Mouse (Mus musculus): ENCODE data around the gene Erv3.

Erv3 gene

DNA sequence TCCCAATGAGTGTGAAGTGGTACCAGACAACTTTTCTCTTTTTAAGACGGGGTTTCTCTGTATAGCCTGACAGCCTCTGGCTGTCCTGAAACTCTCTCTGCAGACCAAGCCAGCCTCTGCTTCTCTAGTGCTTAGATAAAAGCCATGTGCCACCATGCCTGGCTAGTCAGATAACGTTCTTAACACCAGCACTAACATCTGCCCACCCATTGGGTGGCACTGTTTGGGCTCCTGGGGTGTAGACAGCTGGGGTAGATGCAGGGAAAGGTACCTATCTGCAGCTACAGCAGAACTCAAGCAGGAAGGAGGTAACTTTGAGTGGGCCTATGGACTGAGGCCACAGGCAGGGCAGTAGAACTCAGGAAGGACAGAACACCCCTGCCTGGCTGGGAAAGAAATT, 34.0 kb downstream of the Erv3 start:
- CTCF ChIA-PET = interaction anchor here (0.6 kb wide), 1 partner anchor 128 kb away, joined by 5 read pairs; no protein-coding TSS in a partner anchor

DNA sequence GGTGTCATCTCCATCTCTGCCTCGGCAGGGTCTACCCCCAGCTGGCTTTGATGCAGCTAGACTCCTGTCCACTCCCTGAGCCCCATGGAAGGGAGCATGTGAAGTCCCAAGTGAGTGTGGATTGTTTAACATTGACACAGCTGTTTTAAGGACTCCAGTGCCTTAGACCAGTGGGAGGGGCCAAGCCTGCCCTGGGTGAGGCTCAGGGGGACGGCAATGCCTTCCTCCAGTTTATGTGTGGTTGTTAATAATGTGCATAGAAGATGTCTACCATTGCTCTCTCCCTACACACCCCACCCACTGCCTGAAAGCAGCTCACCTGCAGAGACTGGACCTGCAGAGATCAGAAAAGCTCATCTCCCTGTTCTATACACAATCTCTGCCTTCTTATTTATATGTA, 35.6 kb downstream of the Erv3 start:
- CTCF ChIA-PET = interaction anchor here (0.7 kb wide), 1 partner anchor 127 kb away, joined by 8 read pairs; no protein-coding TSS in a partner anchor

DNA sequence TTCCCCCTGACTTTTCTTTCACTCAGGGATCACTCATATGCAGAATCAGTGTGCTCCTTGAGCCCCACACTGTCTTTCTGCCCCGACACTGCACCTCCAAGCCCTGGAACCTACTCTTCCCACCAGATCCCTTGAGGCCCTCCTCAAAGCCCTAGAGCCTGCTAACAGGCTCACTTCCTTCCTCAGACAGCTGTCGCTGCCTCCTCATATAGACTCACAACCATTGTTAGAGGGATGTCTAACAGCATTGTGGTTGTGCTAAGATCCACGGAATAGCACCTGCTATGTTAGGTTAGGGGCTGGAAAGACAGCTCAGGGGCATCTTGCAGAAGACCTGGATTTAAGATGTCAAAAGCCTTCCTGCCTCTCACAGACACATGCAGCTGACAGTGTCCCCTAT, 37.1 kb downstream of the Erv3 start:
- CTCF ChIA-PET = no interaction called here

DNA sequence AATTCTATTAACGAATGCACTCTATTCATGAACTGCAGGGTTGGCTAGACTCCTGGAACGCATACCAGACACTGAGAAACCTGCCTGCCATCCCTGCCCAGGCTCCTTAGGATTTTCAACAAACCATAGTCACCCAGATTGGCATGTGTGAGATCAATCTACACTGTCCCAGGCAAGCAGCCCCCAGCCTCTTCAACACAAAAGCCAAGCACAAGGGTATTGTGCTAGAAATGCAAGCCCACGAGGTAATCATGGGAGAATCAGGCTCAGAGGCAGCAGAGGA, 37.9 kb downstream of the Erv3 start:
- CTCF ChIA-PET = no interaction called here

DNA sequence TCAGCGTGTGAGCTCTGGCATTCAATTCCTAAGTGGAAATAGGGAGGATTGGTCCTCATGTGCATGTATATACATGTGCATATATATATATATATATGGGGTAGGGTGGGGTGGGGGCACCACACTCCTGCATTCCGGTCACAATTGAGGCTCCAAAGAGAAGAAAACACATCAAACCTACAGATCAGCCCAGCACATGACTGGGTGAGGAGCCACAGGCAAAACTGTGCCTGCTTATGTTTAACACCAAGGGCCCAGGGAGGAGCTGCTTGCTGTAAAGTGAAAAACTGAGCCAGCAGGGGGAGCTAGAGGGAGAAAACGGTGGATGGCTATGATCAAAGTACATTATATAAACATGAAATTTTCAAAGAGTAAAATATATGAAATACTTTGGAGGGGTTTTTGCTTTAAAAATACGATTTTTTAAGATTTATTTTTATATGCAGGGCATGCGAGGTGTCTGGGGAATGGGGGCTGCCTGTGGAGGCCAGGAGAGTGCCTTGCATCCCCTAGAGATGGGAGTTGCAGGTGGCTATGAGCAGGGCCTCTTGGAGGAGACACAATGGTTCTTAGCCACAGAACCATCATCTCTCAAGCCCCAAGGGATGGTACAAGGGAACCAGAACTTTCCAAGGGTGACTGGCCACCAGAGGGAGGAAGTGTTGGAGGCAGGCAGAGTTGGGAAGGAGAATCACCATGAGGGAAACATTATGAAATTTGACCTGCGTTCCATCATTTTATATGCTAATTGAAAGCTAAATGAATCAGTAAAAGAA, 38.4 kb downstream of the Erv3 start:
- CTCF ChIA-PET = interaction anchor here (0.5 to 0.9 kb wide), 5 partner anchors 20 to 915 kb away, joined by 3 to 6 read pairs (median 4); no protein-coding TSS in a partner anchor

DNA sequence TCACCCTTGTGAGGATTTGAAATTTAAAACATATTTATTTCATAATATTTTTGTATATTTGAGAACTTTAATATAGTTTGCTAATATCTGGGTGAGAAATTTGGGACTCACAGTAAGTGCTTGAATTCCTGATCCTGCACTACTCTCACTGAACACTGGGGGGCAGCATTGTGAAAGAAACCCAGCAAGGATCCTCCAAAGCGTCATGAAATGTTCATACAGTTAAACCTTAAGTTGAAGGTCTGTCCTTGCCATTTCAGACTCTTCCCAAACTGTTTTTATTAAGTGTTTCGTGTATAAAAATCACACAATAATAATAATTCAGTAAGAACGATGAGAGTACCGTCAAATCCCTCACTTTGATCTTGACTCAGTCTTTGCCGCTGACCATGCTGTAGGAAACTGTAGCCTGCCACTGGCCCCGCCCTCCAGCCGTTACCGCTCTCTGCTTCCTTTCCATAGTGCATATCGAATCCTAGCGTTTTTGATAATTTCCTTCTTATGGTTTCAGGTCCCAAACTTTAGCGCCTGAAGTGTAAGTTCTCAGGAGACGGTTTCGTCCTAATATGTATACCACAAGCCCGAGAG, 39.4 kb downstream of the Erv3 start:
- CTCF ChIA-PET = interaction anchor here (0.5 to 0.8 kb wide), 2 partner anchors 83 to 916 kb away, joined by 3 to 6 read pairs; no protein-coding TSS in a partner anchor

DNA sequence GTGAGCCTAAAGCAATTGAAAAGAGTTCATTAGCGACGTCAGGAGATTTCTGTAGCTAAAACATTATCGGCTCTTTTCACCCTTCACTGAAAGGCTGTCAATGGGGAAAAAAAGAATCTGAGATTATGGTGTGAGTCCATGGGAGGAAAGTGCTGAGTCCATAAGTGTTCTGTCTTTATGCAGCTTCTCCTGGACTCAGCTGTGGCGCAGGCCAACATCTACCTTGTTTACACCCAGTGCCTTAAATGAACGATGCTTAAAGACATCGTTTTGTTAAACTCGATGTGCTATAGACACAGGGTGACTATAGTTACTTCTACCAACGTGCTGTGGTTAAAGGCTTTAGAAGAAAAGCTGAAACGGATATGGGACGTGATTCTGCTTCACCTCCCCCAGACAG, 45.2 kb downstream of the Erv3 start:
- CTCF ChIA-PET = no interaction called here

DNA sequence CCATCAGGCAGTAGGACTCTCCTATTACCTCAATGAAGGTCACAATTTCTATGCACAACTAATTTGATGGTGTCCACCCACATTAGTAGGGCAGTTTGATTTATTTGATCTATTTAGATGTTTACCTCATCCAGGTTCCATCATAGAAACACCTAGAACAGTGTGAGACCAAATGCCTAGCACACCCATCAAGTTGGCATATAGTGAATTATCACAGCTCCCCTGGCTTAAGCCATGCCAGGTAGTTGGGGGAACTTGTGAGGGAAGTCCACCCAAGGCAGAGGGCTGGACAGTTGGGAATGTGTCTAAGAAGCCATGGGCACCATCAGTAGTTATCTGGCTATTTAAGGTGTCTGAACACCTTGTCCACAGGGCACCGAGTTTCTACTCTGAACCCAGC, 46.1 kb downstream of the Erv3 start:
- CTCF ChIA-PET = no interaction called here

DNA sequence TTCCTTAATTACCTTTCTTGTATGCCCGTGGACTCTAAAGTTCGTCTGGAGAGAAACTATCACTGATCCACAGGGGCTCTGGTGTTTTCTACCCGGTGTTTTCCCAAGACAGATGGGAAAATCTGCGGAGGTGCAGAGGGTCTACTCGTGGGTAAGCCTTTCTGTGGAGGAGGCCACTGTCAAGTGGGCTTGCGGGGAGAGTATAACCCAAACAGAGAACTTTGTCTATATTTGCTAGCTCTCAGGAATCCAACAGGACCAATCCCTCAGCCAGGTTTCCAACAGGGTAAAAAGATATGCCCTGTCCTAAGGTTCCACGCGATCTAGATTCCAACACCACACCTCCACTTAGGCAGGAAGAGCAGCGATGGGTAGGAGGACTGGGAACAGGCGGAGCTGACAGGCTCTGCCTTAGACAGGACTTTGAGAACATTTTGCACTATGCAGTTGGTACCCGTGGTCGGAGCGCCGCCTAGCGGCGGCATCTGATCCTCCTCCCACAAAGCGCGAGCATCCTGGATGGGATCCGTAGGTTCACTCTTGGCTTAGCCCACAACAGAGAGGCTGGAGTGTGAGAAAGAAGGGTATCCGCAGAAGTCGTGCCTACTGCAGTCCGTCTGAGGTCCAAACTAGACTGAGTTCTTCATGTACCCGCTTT, 46.9 kb downstream of the Erv3 start:
- CTCF ChIA-PET = no interaction called here

DNA sequence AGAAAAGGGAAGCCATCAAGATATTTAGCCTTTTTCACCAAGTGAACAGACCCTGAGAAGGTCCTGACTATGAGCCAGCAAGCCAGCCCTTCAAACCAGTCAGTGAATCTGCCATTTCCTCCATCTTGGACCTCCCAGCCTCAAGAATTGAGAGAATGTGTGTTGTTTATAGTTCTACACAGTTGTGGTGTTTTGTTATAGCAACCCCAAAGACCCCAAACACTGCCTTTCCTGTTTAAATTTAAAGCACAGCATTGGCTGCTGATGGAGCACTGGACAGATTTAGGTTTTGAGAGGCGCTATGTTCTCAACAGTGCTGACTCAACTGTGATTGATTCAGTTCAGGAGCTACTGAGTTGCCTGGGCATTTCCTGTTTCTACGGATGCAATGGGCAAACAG, 47.9 kb downstream of the Erv3 start:
- CTCF ChIA-PET = no interaction called here

DNA sequence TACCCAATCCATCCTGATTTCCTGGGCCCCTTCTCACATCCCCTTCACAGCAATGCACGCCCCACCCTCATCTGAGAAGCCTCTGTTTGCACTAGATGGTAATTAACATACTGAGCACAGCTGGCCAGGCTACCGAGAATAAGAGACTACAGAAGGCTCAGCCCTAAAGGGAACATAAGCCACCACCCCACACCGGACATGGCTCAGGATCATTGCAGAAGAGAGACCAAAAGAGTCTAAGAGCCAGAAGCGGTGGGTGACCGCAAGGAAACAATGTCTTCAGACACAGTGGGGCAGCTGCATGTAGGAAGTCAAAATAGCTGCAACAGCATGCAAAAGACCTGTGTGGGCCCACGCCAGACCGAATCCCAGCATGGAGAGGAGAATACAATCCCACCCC, 50.7 kb downstream of the Erv3 start:
- CTCF ChIA-PET = interaction anchor here (0.6 kb wide), 1 partner anchor 23 kb away, joined by 3 read pairs; no protein-coding TSS in a partner anchor

DNA sequence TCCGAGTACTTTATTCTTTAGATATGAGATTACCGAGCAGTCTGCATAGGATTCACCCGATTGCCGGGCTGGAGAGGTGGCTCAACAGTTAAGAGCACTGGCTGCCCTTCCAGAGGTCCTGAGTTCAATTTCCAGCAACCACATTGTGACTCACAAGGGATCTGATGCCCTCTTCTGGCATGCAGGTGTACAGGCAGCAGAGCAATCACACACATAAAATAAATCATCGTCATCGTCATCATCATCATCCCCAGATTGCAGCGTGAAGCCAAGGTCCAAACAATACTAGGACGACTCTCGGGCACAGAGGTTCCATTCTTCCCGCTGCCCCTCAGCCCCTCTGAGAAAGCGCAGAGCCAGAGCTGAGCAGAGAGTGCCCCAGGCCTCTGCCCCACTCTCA, 51.9 kb downstream of the Erv3 start:
- CTCF ChIA-PET = no interaction called here

DNA sequence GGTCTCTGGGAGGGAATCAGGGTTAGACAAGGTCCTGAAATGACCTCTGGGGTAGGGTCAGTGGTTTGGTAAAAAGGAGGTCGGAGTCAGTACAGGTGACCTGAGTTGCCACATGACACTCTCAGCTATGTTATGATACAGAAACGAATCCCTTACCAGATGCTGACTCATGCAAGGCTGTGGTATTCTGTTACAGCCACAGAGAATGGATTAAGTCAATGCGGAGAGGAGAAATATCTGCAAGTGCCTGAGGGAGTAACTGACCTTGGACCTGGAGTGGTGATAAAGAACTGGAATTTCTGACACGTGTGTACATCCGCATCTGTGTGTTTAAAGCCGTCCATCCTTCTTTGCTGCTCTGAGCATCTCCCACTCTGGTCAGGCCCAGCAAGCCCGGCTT, 52.7 kb downstream of the Erv3 start:
- CTCF ChIA-PET = no interaction called here

DNA sequence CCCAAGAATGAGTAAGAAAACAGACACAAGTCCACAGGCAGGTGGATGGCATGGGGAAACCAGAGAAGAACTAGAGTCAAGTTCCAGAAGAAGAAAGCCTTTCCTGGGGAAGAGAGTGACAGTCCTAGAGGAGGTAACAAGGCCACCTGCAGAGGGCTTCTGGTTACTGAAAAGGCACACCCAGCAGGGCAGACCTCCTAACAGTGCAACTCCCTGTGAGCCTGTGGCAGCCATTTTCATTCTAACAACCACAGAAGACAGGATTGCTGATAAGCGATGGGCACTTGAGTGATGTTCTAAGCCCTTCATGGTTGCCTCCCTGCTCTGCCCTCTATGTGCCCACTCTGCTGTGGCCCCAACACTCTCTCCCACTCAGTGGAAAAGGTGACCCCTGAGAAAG, 54.2 kb downstream of the Erv3 start:
- CTCF ChIA-PET = no interaction called here

DNA sequence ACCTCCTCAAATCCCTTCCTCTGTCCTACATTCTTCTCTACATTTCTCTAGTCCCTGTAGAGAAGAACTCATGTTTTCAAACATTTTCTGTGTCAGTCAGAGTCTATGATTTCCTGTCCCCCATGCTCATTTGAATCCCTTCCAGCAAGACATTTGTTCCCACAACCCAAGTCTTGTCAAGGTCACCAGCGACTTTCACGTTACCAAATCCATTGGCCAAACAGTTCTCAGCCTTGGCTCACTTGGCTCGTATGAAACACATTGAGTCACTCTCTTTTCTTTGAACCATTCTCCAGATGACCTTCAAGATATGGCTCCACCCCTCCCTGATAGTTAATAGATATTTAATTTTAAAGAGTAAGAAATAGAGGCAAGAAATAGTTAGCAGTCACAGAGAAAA, 55.7 kb downstream of the Erv3 start:
- CTCF ChIA-PET = no interaction called here

All from spleen, embryonic (tissue).